Mouse (Mus musculus) heart, postnatal 0 days (tissue): ENCODE results near the gene Ifit1. TPM values are rescaled to one million over a fixed set of nuclear protein-coding genes. Genes with fewer than 3 reads are reported as not detected.

Source experiments
- ATAC-seq: fragments of 200-750 bp; cut with Nextera tagmentation; 2 replicates; pipeline ENCODE4 v1.8.0; 2017; ENCODE audit warnings: low read depth, moderate number of reproducible peaks, moderate library complexity; ENCODE audit not compliant: insufficient read depth
- DNase-seq: peaks from one replicate; pipeline ENCODE4 v3.0.0-alpha.2; 2016; ENCODE audit warnings: low spot score
- H3K27ac ChIP-seq: fragments of 300-500 bp; sonication (generic); 2 replicates; pipeline ENCODE4 v1.5.1; 2014; ENCODE audit warnings: low read depth, mild to moderate bottlenecking
- H3K27me3 ChIP-seq: fragments of 300-500 bp; sonication (generic); 2 replicates; pipeline ENCODE4 v1.6.1; 2014; ENCODE audit warnings: low read length, mixed read lengths; ENCODE audit not compliant: control insufficient read depth, insufficient read depth
- H3K36me3 ChIP-seq: fragments of 300-500 bp; sonication (generic); replicated peaks from 2 replicates; pipeline ENCODE4 v1.6.1; 2014; ENCODE audit warnings: low read length, mixed read lengths; ENCODE audit not compliant: control insufficient read depth, insufficient read depth
- H3K4me1 ChIP-seq: fragments of 300-500 bp; sonication (generic); 2 replicates; pipeline ENCODE4 v1.6.1; 2014; ENCODE audit warnings: antibody characterized with exemption; ENCODE audit not compliant: control insufficient read depth, insufficient read depth
- H3K4me2 ChIP-seq: fragments of 300-500 bp; sonication (generic); 2 replicates; pipeline ENCODE4 v1.6.1; 2014; ENCODE audit warnings: low read depth, mild to moderate bottlenecking, low read length, moderate library complexity
- H3K4me3 ChIP-seq: fragments of 300-500 bp; sonication (generic); 2 replicates; pipeline ENCODE4 v1.5.1; 2014; ENCODE audit warnings: low read depth, low read length
- H3K9ac ChIP-seq: fragments of 300-500 bp; sonication (generic); replicated peaks from 2 replicates; pipeline ENCODE4 v1.6.1; 2014; ENCODE audit warnings: low read depth, low read length, mixed read lengths
- H3K9me3 ChIP-seq: fragments of 300-500 bp; sonication (generic); replicated peaks from 2 replicates; pipeline ENCODE4 v1.6.1; 2016; ENCODE audit warnings: low read length; ENCODE audit not compliant: control insufficient read depth
- CTCF ChIP-seq: IDR thresholded peaks from 2 replicates; pipeline ENCODE4 v1.5.1; 2016; ENCODE audit warnings: antibody characterized with exemption, control low read depth, low read depth
- EP300 ChIP-seq: IDR thresholded peaks from 2 replicates; pipeline ENCODE4 v1.6.1; 2016; ENCODE audit warnings: antibody characterized with exemption, low read depth
- WGBS: fragments of 180-500 bp; shearing (Covaris S2); extraction: QIAGEN DNeasy Blood & Tissue Kit; methylation state at CpG from one replicate; pipeline ENCODE4 v1.1.7; 2014; 5-methylcytosine and 5-hydroxymethylcytosine counted together
- polyA plus RNA-seq: library from polyadenylated mRNA; unstranded; fragments of >200 nt; fragmentation: Nextera tagmentation; extraction: Ambion mirVana; gene quantifications from 2 replicates; pipeline ENCODE4 v1.2.1, GENCODE M21; 2015
- total RNA-seq: library from RNA; depleted of rRNA; stranded (reverse); fragments of >200 nt; gene quantifications from 2 replicates; pipeline ENCODE4 v1.2.3, GENCODE M21; 2014; ENCODE audit warnings: low replicate concordance

The Ifit1 gene
- total and polyA plus RNA-seq, 2 experiments from 2014 or later = 1.2 to 4.4 TPM

- Histone ChIP-seq H3K36me3 (no peaks in the 10 kb centered on the region), H3K9me3 (no peaks in the 10 kb centered on the region), H3K27me3 (no peaks in the 10 kb centered on the region), H3K9ac (no peak overlapping the region), H3K4me2 (no peak overlapping the region), H3K27ac (no peak overlapping the region), H3K4me1 (peaks cover 9% of the 10 kb centered on the region; the same call in 1 of the 2 replicates), H3K4me3 (no peak overlapping the region)
- peak; percentile 60 for ATAC-seq
- WGBS = 13% methylated on average over 2 of the region's 2 CpGs
- no peak for TF ChIP-seq EP300
- no peak for TF ChIP-seq CTCF
- DNase-seq = no peak
Observed at GRCm38 (mm10) chr19:34656511-34657298, 16.0 kb downstream of the Ifit1 start.

- TF ChIP-seq CTCF (peak; percentile 82), EP300 (no peak)
- H3K4me1 ChIP-seq = peaks cover 4% of the 10 kb centered on the region; the same call in 1 of the 2 replicates
- DNase-seq (peak; percentile 89), ATAC-seq (peak; percentile 99)
- H3K9ac ChIP-seq = peak overlapping the region; percentile 17; the same call in 1 of the 2 replicates
- H3K27me3 ChIP-seq = no peaks in the 10 kb centered on the region
- peak overlapping the region; percentile 68 for H3K4me2 ChIP-seq
- H3K9me3 ChIP-seq = no peaks in the 10 kb centered on the region
- 4% methylated on average over 13 of the region's 13 CpGs for WGBS
- H3K4me3 ChIP-seq = peak overlapping the region; percentile 50
- H3K27ac ChIP-seq = peak overlapping the region; percentile 78
- no peaks in the 10 kb centered on the region for H3K36me3 ChIP-seq
Observed at GRCm38 (mm10) chr19:34662067-34662507, 21.4 kb downstream of the Ifit1 start.

- 39% methylated on average over 5 of the region's 5 CpGs for WGBS
- Histone ChIP-seq H3K4me1 (peaks cover 4% of the 10 kb centered on the region; the same call in 1 of the 2 replicates), H3K27ac (peak overlapping the region; percentile 78), H3K9me3 (no peaks in the 10 kb centered on the region), H3K4me2 (peak overlapping the region; percentile 68; the same call in 1 of the 2 replicates), H3K4me3 (no peak overlapping the region), H3K9ac (peak overlapping the region; percentile 17; the same call in 1 of the 2 replicates), H3K27me3 (no peaks in the 10 kb centered on the region), H3K36me3 (no peaks in the 10 kb centered on the region)
- DNase-seq = no peak
- no peak for TF ChIP-seq CTCF
- TF ChIP-seq EP300 = no peak
- peak; percentile 7; the same call in 1 of the 2 replicates for ATAC-seq
Observed at GRCm38 (mm10) chr19:34662740-34663139, 22.1 kb downstream of the Ifit1 start.

- Histone ChIP-seq H3K27me3 (no peaks in the 10 kb centered on the region), H3K9me3 (no peaks in the 10 kb centered on the region), H3K4me1 (peaks cover 4% of the 10 kb centered on the region; the same call in 1 of the 2 replicates), H3K4me3 (no peak overlapping the region), H3K27ac (no peak overlapping the region), H3K36me3 (no peaks in the 10 kb centered on the region), H3K4me2 (no peak overlapping the region), H3K9ac (no peak overlapping the region)
- WGBS = 0% methylated on average over 5 of the region's 5 CpGs
- peak; percentile 93 for TF ChIP-seq CTCF
- TF ChIP-seq EP300 = no peak
- no peak for ATAC-seq
- DNase-seq = peak; percentile 75
Observed at GRCm38 (mm10) chr19:34666127-34666526, 25.5 kb downstream of the Ifit1 start.

GRCm38 (mm10) chr19:34673476-34673875 is 32.8 kb downstream of the Ifit1 start:
- no peak overlapping the region for H3K4me3 ChIP-seq
- H3K27ac ChIP-seq = no peak overlapping the region
- WGBS = 66% methylated on average over 7 of the region's 7 CpGs
- no peak overlapping the region for H3K4me2 ChIP-seq
- H3K9ac ChIP-seq = no peak overlapping the region
- no peaks in the 10 kb centered on the region for H3K27me3 ChIP-seq
- TF ChIP-seq CTCF (no peak), EP300 (no peak)
- H3K4me1 ChIP-seq = peaks cover 9% of the 10 kb centered on the region; the same call in 1 of the 2 replicates
- no peaks in the 10 kb centered on the region for H3K9me3 ChIP-seq
- H3K36me3 ChIP-seq = no peaks in the 10 kb centered on the region
- peak; percentile 43 for DNase-seq
- ATAC-seq = peak; percentile 27; the same call in 1 of the 2 replicates
